Mouse (Mus musculus): ENCODE data around the gene Clec12b.
"Not testable (repeated sequence)": the region's sequence is repeated elsewhere in the genome, so short reads cannot be mapped to it uniquely, and the experiment has no call there.

Gene Clec12b

GRCm38 (mm10) chr6:129374937-129375471, 10.7 kb downstream of the Clec12b start:
- in situ Hi-C loops (cut with MboI, MseI): loop anchor here (25.0 kb wide), 2 partner anchors 288 to 513 kb away; no protein-coding TSS in a partner anchor

- in situ Hi-C loops (cut with MboI, MseI): loop anchor here (25.0 kb wide), 2 partner anchors 282 to 507 kb away; no protein-coding TSS in a partner anchor
Measured at GRCm38 (mm10) chr6:129369374-129370132, 16.1 kb downstream of the Clec12b start.

GRCm38 (mm10) chr6:129365959-129366359, 19.7 kb downstream of the Clec12b start:
- in situ Hi-C loops (cut with MboI, MseI): loop anchor here (25.0 kb wide), 2 partner anchors 279 to 504 kb away; no protein-coding TSS in a partner anchor

- in situ Hi-C loops (cut with MboI, MseI): loop anchor here (5.0 to 25.0 kb wide), 4 partner anchors 37 to 502 kb away; no protein-coding TSS in a partner anchor
Measured at GRCm38 (mm10) chr6:129363942-129364341, 21.7 kb downstream of the Clec12b start.

- in situ Hi-C loops (cut with MboI, MseI): loop anchor here (25.0 kb wide), 2 partner anchors 272 to 497 kb away; no protein-coding TSS in a partner anchor
Measured at GRCm38 (mm10) chr6:129359515-129359914, 26.2 kb downstream of the Clec12b start.

GRCm38 (mm10) chr6:129356430-129356829, 29.2 kb downstream of the Clec12b start:
- in situ Hi-C loops (cut with MboI, MseI): loop anchor here (25.0 kb wide), 2 partner anchors 269 to 494 kb away; no protein-coding TSS in a partner anchor

- in situ Hi-C loops (cut with MboI, MseI): loop anchor here (25.0 kb wide), 2 partner anchors 268 to 493 kb away; no protein-coding TSS in a partner anchor
Measured at GRCm38 (mm10) chr6:129355774-129356173, 29.9 kb downstream of the Clec12b start.

- in situ Hi-C loops (cut with MboI, MseI): loop anchor here (25.0 kb wide), 2 partner anchors 264 to 489 kb away; no protein-coding TSS in a partner anchor
Measured at GRCm38 (mm10) chr6:129351091-129351490, 34.6 kb downstream of the Clec12b start.

GRCm38 (mm10) chr6:129349524-129350352, 35.9 kb downstream of the Clec12b start:
- in situ Hi-C loops (cut with MboI, MseI): loop anchor here (25.0 kb wide), 2 partner anchors 262 to 487 kb away; no protein-coding TSS in a partner anchor

- in situ Hi-C loops (cut with MboI, MseI): no loop called here
Measured at GRCm38 (mm10) chr6:129344408-129344807, 41.3 kb downstream of the Clec12b start.

GRCm38 (mm10) chr6:129342391-129342790, 43.3 kb downstream of the Clec12b start, which contains the start of gene Clec12a:
Gene Clec12a (plus strand): TSS chr6:129342691.
- in situ Hi-C loops (cut with MboI, MseI): not testable (repeated sequence)

GRCm38 (mm10) chr6:129337751-129338150, 47.9 kb downstream of the Clec12b start:
- in situ Hi-C loops (cut with MboI, MseI): no loop called here

- in situ Hi-C loops (cut with MboI, MseI): no loop called here
Measured at GRCm38 (mm10) chr6:129333674-129334078, 52.0 kb downstream of the Clec12b start.

GRCm38 (mm10) chr6:129331610-129332009, 54.1 kb downstream of the Clec12b start, which contains the start of gene 4922502D21Rik:
Gene 4922502D21Rik (minus strand): TSS chr6:129331796.
- in situ Hi-C loops (cut with MboI, MseI): no loop called here

- in situ Hi-C loops (cut with MboI, MseI): loop anchor here (5.0 kb wide), 1 partner anchor 36 kb away; no protein-coding TSS in a partner anchor
Measured at GRCm38 (mm10) chr6:129326568-129327150, 59.0 kb downstream of the Clec12b start.

GRCm38 (mm10) chr6:129326016-129326415, 59.7 kb downstream of the Clec12b start:
- in situ Hi-C loops (cut with MboI, MseI): loop anchor here (5.0 kb wide), 1 partner anchor 36 kb away; no protein-coding TSS in a partner anchor

Data from T-helper 1 cell (primary cell).